Mouse (Mus musculus) lung, postnatal 0 days (tissue): ENCODE data around the gene 2310034G01Rik.

Experiments used
- CTCF ChIP-seq: IDR thresholded peaks from 2 replicates; pipeline ENCODE4 v1.5.1; 2016; ENCODE audit warnings: antibody characterized with exemption, mild to moderate bottlenecking
- EP300 ChIP-seq: IDR thresholded peaks from 2 replicates; pipeline ENCODE4 v1.6.1; 2016; ENCODE audit warnings: antibody characterized with exemption, mild to moderate bottlenecking, control low read depth

GRCm38 (mm10) chr19:46367798-46368590 lies 17.9 kb upstream of the 2310034G01Rik start:
- no peak for TF ChIP-seq CTCF
- TF ChIP-seq EP300: no peak
